Mouse (Mus musculus): ENCODE results near the gene Prss46.
A peak's percentile ranks its signal among the peaks of the same experiment; 100 is the strongest.

The Prss46 gene

GRCm38 (mm10) chr9:110874660-110875191, 30.4 kb downstream of the Prss46 start:
- H3K9me3 ChIP-seq (ENCODE audit: low read length): no peaks in the 10 kb centered on the region
- TF ChIP-seq CTCF (conservative IDR thresholded peaks at IDR 0.05; ENCODE audit: low read length) (no peak), NANOG (IDR thresholded peaks at IDR 0.05; ENCODE audit: borderline replicate concordance, low read length) (no peak), POU5F1 (IDR thresholded peaks at IDR 0.05; ENCODE audit: borderline replicate concordance, low read length) (no peak)
- H3K27me3 ChIP-seq (ENCODE audit: insufficient read depth, low read length): peaks cover 55% of the 10 kb centered on the region
- H3K36me3 ChIP-seq (ENCODE audit: insufficient read depth, low read length): no peaks in the 10 kb centered on the region
- H3K4me1 ChIP-seq (replicated peaks; ENCODE audit: low read depth, low read length): peaks cover 33% of the 10 kb centered on the region
- no peak overlapping the region for H3K4me3 ChIP-seq (replicated peaks; ENCODE audit: low read length)

DNA sequence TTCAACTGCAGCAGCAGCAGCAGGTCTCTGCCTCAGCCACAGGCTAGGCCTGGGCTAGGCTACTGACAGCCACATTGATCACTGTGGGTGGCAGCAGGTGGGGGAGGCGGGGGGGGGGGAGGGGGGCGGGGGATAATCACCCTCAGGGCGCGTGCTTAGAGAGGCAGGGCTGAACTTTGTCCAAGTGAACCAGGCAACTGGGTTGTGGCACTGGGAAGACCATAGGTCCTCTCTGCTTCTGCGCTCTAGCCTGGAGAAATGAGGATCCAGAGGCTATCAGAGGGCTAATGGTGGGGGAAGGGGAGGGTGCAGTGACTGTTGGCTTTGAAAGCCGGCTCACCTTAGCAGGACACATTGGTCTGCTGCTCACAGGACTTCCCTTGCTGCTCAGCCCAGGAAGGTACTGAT, 31.0 kb downstream of the Prss46 start:
- Histone ChIP-seq H3K36me3 (ENCODE audit: insufficient read depth, low read length) (no peaks in the 10 kb centered on the region), H3K4me3 (replicated peaks; ENCODE audit: low read length) (no peak overlapping the region), H3K9me3 (ENCODE audit: low read length) (no peaks in the 10 kb centered on the region), H3K27me3 (ENCODE audit: insufficient read depth, low read length) (peaks cover 59% of the 10 kb centered on the region), H3K4me1 (replicated peaks; ENCODE audit: low read depth, low read length) (peaks cover 35% of the 10 kb centered on the region)
- TF ChIP-seq NANOG (IDR thresholded peaks at IDR 0.05; ENCODE audit: borderline replicate concordance, low read length) (no peak), POU5F1 (IDR thresholded peaks at IDR 0.05; ENCODE audit: borderline replicate concordance, low read length) (no peak), CTCF (conservative IDR thresholded peaks at IDR 0.05; ENCODE audit: low read length) (no peak)

- Histone ChIP-seq H3K4me3 (replicated peaks; ENCODE audit: low read length) (no peak overlapping the region), H3K4me1 (replicated peaks; ENCODE audit: low read depth, low read length) (peaks cover 55% of the 10 kb centered on the region), H3K36me3 (ENCODE audit: insufficient read depth, low read length) (no peaks in the 10 kb centered on the region), H3K27me3 (ENCODE audit: insufficient read depth, low read length) (peaks cover 68% of the 10 kb centered on the region), H3K9me3 (ENCODE audit: low read length) (no peaks in the 10 kb centered on the region)
- TF ChIP-seq NANOG (IDR thresholded peaks at IDR 0.05; ENCODE audit: borderline replicate concordance, low read length): no peak
- TF ChIP-seq CTCF (conservative IDR thresholded peaks at IDR 0.05; ENCODE audit: low read length): no peak
- no peak for TF ChIP-seq POU5F1 (IDR thresholded peaks at IDR 0.05; ENCODE audit: borderline replicate concordance, low read length)
Measured at GRCm38 (mm10) chr9:110877353-110877752, 33.0 kb downstream of the Prss46 start.

- Histone ChIP-seq H3K4me3 (replicated peaks; ENCODE audit: low read length) (no peak overlapping the region), H3K36me3 (ENCODE audit: insufficient read depth, low read length) (no peaks in the 10 kb centered on the region), H3K4me1 (replicated peaks; ENCODE audit: low read depth, low read length) (peaks cover 58% of the 10 kb centered on the region), H3K27me3 (ENCODE audit: insufficient read depth, low read length) (peaks cover 63% of the 10 kb centered on the region), H3K9me3 (ENCODE audit: low read length) (no peaks in the 10 kb centered on the region)
- TF ChIP-seq POU5F1 (IDR thresholded peaks at IDR 0.05; ENCODE audit: borderline replicate concordance, low read length): no peak
- no peak for TF ChIP-seq CTCF (conservative IDR thresholded peaks at IDR 0.05; ENCODE audit: low read length)
- no peak for TF ChIP-seq NANOG (IDR thresholded peaks at IDR 0.05; ENCODE audit: borderline replicate concordance, low read length)
Measured at GRCm38 (mm10) chr9:110877888-110878287, 33.6 kb downstream of the Prss46 start.

DNA sequence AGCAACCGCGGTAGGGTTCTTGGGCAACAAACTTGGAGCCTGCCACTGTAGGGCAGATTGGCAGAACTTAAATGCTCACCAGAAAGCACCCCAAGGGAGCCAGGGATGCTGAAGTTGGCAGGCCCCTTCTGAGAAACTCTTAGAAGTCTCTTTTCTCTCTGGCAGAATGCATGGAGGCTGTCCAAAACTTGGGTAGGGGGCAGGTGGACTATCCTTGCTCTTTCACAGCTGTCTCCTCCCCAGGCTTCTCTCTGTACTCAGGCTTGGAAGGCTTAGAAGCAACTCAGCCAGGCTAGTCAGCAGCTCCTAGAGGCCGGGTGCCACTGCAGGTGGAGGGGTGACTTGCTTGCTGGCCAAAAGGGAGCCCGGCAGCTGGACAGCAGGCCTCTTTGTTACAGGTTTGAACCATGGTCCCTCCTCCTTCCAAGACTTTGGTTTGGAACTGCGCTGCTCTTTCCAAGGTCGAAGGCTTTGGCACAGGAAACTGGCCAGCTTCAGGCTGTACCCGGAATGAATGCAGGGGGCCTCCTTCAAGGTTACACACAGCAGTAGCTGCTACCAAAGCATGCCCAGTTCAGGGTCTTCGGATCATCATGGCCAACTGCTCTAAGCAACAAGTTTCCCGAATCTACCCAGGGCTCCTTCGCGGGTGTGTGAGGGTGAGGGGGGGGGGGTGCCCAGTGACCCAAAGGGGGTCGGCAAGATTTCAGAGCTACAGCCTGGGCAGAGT, 35.0 kb downstream of the Prss46 start, which contains the start of gene Als2cl:
Gene Als2cl (plus strand): TSS at position 680 of the 730 bp plus-strand sequence.
- Histone ChIP-seq H3K9me3 (ENCODE audit: low read length) (no peaks in the 10 kb centered on the region), H3K36me3 (ENCODE audit: insufficient read depth, low read length) (peaks cover 11% of the 10 kb centered on the region; the same call in 1 of the 2 replicates), H3K4me1 (replicated peaks; ENCODE audit: low read depth, low read length) (peaks cover 51% of the 10 kb centered on the region), H3K4me3 (replicated peaks; ENCODE audit: low read length) (peak within 1 kb of the TSS; percentile 86), H3K27me3 (ENCODE audit: insufficient read depth, low read length) (peaks cover 48% of the 10 kb centered on the region)
- TF ChIP-seq POU5F1 (IDR thresholded peaks at IDR 0.05; ENCODE audit: borderline replicate concordance, low read length) (no peak), CTCF (conservative IDR thresholded peaks at IDR 0.05; ENCODE audit: low read length) (no peak), NANOG (IDR thresholded peaks at IDR 0.05; ENCODE audit: borderline replicate concordance, low read length) (no peak)

DNA sequence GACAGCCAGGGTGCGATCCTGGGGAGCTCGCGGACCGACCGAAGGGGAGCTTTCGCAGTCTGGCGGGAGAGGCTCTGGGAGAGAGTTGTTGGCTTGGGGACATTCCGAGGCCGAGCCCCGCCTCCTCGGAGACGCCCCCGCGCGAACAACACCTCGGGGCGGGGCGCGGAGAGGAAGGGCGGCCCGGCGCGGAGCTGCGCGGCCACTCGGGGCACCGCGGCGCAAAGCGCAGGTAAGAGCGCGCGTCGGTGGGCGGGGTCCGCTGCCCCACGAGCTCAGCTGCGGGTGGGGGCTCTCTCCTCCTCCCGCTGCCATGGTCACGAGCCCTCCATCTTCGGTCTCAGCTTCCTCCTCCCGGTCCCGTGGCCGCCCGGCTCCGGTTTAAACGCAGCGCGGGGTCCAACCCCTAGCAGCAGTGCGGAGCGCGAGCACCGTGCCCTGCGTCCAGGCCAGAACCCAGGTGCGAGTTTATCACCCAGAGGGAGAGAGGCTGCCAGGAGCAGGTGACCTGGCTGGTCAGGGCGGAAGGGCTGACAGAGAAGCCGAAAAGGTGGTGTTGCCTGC, 35.8 kb downstream of the Prss46 start, which contains the start of gene Tmie:
Gene Tmie (minus strand): TSS at position 116 of the 564 bp plus-strand sequence.
- Histone ChIP-seq H3K36me3 (ENCODE audit: insufficient read depth, low read length) (peaks cover 18% of the 10 kb centered on the region), H3K9me3 (ENCODE audit: low read length) (no peaks in the 10 kb centered on the region), H3K4me1 (replicated peaks; ENCODE audit: low read depth, low read length) (peaks cover 46% of the 10 kb centered on the region), H3K27me3 (ENCODE audit: insufficient read depth, low read length) (peaks cover 45% of the 10 kb centered on the region), H3K4me3 (replicated peaks; ENCODE audit: low read length) (peak within 1 kb of the TSS; percentile 86)
- no peak for TF ChIP-seq NANOG (IDR thresholded peaks at IDR 0.05; ENCODE audit: borderline replicate concordance, low read length)
- no peak for TF ChIP-seq POU5F1 (IDR thresholded peaks at IDR 0.05; ENCODE audit: borderline replicate concordance, low read length)
- no peak for TF ChIP-seq CTCF (conservative IDR thresholded peaks at IDR 0.05; ENCODE audit: low read length)

GRCm38 (mm10) chr9:110880772-110881171, 36.5 kb downstream of the Prss46 start:
- Histone ChIP-seq H3K9me3 (ENCODE audit: low read length) (no peaks in the 10 kb centered on the region), H3K4me3 (replicated peaks; ENCODE audit: low read length) (peak overlapping the region; percentile 86), H3K36me3 (ENCODE audit: insufficient read depth, low read length) (peaks cover 25% of the 10 kb centered on the region), H3K27me3 (ENCODE audit: insufficient read depth, low read length) (peaks cover 45% of the 10 kb centered on the region), H3K4me1 (replicated peaks; ENCODE audit: low read depth, low read length) (peaks cover 40% of the 10 kb centered on the region)
- TF ChIP-seq NANOG (IDR thresholded peaks at IDR 0.05; ENCODE audit: borderline replicate concordance, low read length) (no peak), POU5F1 (IDR thresholded peaks at IDR 0.05; ENCODE audit: borderline replicate concordance, low read length) (no peak), CTCF (conservative IDR thresholded peaks at IDR 0.05; ENCODE audit: low read length) (no peak)

DNA sequence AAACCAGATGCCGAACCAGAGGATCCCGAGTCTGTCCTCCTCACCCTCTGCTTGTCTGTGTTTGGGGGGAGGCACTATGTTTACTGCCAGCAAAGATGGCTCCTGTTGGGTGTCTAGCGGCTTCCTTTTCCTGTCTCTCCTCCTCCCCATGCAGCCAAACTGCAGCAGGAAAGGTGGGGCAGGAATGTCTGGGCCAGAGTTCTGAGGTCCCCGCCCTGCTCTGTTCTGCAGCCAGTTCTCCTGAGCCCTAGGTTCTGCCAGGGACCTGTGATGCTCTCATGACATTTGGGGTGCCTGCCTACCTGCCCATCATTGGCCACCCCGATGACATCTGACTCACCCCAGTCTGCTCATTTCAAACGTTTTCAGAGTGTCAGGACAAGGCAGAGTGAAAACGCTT, 37.6 kb downstream of the Prss46 start:
- Histone ChIP-seq H3K9me3 (ENCODE audit: low read length) (no peaks in the 10 kb centered on the region), H3K4me3 (replicated peaks; ENCODE audit: low read length) (0 out of 2 replicates have a peak overlapping the region, but pooled peaks have one; percentile 32), H3K27me3 (ENCODE audit: insufficient read depth, low read length) (peaks cover 42% of the 10 kb centered on the region), H3K36me3 (ENCODE audit: insufficient read depth, low read length) (peaks cover 35% of the 10 kb centered on the region), H3K4me1 (replicated peaks; ENCODE audit: low read depth, low read length) (peaks cover 43% of the 10 kb centered on the region)
- no peak for TF ChIP-seq NANOG (IDR thresholded peaks at IDR 0.05; ENCODE audit: borderline replicate concordance, low read length)
- TF ChIP-seq CTCF (conservative IDR thresholded peaks at IDR 0.05; ENCODE audit: low read length): no peak
- no peak for TF ChIP-seq POU5F1 (IDR thresholded peaks at IDR 0.05; ENCODE audit: borderline replicate concordance, low read length)
